Mouse (Mus musculus): ENCODE data around the gene Lama2.
"Not testable (repeated sequence)": the region's sequence is repeated elsewhere in the genome, so short reads cannot be mapped to it uniquely, and the experiment has no call there.

Lama2 gene

GRCm38 (mm10) chr10:27012804-27013365, 606.7 kb downstream of the Lama2 start:
- DNase-seq (ENCODE audit: low read depth, low spot score) = no peak

- no peak for DNase-seq (ENCODE audit: low read depth, low spot score)
Observed at GRCm38 (mm10) chr10:27007364-27007763, 612.2 kb downstream of the Lama2 start.

GRCm38 (mm10) chr10:27005716-27006115, 613.8 kb downstream of the Lama2 start:
- no peak for DNase-seq (ENCODE audit: low read depth, low spot score)

DNA sequence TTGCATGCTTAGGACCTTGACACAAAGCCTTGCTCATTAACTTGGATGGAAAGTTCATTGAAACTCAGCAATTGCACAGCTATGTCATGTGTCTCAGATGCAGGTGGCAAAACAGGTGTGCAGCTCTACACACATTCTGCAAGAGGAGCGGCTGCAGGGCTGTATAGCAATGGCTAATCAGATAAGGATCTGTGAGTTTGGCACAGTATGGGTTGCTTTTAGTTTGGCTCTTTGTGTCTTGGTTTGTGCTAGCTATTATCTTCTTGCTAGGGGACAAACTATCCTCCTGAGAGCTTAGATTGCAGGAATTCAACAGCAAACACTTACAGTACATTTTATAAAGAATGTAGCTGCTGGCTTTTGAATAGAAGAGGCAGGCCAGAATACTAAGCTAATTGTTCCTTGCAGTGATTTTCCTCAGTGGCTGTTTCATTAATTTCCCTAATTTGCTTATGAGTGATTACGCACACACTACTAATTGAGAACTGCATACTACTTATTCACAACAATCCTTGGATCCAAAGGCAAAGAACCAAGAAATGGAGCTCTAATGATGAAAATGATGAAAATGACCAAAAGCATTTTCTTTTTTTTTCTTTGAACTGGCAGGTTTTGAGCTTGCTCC, 617.9 kb downstream of the Lama2 start:
- no peak for DNase-seq (ENCODE audit: low read depth, low spot score)

GRCm38 (mm10) chr10:26996684-26997083, 622.9 kb downstream of the Lama2 start:
- DNase-seq (ENCODE audit: low read depth, low spot score) = no peak

- DNase-seq (ENCODE audit: low read depth, low spot score) = no peak
Observed at GRCm38 (mm10) chr10:26995987-26996386, 623.6 kb downstream of the Lama2 start.

DNA sequence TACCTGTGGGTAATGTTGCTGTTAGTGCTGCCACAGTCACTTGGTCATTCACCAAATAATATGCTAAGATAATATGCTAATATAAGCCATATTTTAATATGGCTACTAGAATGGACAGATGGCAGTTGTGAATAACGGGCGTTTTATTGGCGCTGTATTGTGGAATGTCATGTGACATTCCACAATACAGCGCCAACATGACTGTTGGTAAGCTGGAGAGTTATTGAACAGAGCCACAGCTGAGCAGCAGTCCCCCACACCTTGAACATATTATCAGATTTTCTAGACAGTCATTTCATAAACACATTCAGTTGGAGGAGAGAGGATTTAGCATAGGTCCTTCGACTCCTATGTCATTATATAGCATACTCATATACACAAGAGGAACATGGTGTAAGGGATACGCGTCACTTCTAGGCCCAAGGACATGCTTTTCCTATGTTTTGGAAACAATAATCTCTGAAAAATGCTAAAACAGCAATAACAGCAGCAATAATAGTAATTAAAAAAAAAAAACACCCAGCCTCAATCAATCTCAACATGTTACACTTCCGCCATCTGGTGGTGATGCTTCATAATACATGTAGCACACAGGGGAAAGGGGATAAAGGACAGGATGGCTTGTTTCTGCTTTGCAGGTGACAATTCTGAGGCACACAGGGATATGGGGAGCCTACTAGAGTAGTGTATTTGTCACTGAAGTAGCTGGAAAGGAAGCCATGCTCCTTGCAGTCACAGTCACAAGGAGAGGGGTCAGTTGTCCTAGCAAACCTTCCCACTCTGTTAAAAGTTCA, 624.2 kb downstream of the Lama2 start:
- peak; percentile 25 for DNase-seq (ENCODE audit: low read depth, low spot score)

GRCm38 (mm10) chr10:26993971-26994761, 625.4 kb downstream of the Lama2 start:
- DNase-seq (ENCODE audit: low read depth, low spot score) = no peak

GRCm38 (mm10) chr10:26985451-26985850, 634.1 kb downstream of the Lama2 start:
- no peak for DNase-seq (ENCODE audit: low read depth, low spot score)

GRCm38 (mm10) chr10:26984082-26984481, 635.5 kb downstream of the Lama2 start:
- DNase-seq (ENCODE audit: low read depth, low spot score) = not testable (repeated sequence)

- DNase-seq (ENCODE audit: low read depth, low spot score) = no peak
Observed at GRCm38 (mm10) chr10:26983583-26983982, 636.0 kb downstream of the Lama2 start.

DNA sequence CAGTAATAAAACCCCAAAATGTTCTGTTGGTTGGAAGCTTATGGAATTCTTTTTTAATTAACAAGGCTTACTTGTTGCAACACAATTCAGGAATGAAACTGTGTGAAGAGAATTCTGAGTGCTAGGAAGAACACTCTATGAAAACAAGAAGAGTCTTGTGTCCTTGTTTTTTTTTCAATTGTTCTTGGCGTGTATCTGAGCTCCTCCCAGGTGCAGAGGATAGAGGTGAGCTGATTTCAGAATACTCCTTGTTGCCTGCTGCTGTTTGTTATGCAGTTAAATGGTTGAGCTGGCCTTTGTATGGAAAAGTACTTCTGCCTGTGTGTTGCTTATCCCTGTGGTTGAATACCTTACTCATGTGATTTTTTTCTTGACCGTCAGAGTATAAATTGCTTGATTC, 636.9 kb downstream of the Lama2 start:
- no peak for DNase-seq (ENCODE audit: low read depth, low spot score)

DNA sequence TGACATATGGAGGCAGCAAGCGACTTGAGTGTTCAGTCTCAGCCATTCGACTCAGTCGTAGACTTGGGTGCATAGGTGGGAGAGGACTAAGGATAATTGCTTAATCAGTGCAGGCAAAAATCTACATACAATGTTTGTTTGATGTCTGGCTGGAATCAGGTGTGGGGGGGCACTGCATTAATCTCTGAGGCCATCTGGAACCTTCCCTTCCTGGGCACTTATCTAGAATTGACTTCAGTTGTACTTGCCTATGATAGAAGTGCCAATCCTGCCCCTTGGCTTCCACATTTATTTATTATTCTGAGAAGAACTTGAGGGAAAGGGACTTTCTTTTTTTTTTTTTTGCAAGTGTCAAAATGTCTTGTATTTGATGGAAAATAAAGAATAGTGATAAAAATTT, 644.2 kb downstream of the Lama2 start:
- no peak for DNase-seq (ENCODE audit: low read depth, low spot score)

- no peak for DNase-seq (ENCODE audit: low read depth, low spot score)
Observed at GRCm38 (mm10) chr10:26974224-26974623, 645.3 kb downstream of the Lama2 start.

GRCm38 (mm10) chr10:26973575-26973974, 646.0 kb downstream of the Lama2 start:
- no peak for DNase-seq (ENCODE audit: low read depth, low spot score)

- DNase-seq (ENCODE audit: low read depth, low spot score) = no peak
Observed at GRCm38 (mm10) chr10:26958513-26958912, 661.0 kb downstream of the Lama2 start.

GRCm38 (mm10) chr10:26950448-26950847, 669.1 kb downstream of the Lama2 start:
- no peak for DNase-seq (ENCODE audit: low read depth, low spot score)

DNA sequence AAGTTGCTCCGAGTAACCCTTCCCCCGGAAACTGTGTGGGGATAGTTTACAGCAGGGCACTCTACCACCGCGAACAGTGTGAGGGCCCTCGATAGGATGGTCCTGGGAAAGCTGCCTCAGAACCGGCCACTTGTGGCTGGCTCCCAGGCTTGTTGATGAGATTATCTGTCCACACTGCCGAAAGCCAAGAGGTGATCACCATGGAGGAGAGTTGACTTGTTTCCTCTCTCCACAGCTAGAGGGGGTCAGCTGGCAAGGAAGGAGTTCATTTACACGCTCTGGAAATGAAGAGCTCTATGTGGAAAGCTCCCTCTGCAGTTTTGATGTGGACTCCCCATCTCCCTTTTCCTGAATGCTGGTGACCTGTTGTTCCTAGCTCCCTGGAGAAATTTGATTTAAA, 669.9 kb downstream of the Lama2 start:
- no peak for DNase-seq (ENCODE audit: low read depth, low spot score)

DNA sequence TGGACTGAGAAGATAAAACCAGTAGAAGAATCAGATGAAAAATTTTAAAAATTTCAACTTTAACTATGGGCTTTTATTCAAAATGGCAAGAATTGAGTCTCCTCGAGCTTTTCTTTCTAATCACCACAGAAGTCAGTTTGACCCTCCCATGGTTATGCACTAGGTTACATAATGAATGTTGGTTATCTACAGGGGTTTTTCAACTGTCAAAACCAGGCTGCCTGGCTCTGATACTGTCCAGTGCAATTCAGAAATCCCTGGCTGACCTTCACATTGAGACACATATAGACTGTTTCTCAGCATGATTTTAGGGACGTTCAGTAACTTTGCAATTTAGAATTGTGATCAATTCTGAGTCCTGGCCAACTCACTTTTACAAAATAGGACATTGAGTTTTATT, 671.2 kb downstream of the Lama2 start:
- no peak for DNase-seq (ENCODE audit: low read depth, low spot score)

GRCm38 (mm10) chr10:26939549-26939948, 680.0 kb downstream of the Lama2 start:
- no peak for DNase-seq (ENCODE audit: low read depth, low spot score)

DNA sequence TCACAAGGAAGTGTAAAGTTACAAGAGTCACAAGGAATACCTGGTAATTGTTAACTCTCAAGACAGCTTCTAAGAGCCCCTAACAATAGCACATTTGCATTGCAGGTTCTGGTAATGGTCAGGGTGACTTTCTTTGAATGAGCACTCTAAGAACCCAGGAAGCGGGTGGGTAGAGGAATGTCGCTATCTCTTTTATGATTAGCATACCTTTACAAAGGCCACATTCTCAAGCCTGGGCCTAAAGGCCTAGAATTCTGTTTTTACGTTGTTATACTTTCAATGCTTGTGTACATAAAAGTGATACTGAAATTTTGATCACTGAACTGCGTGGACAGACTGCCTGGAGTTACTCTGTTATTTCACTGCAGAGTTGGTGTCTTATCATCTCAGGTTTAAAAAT, 681.1 kb downstream of the Lama2 start:
- DNase-seq (ENCODE audit: low read depth, low spot score) = not testable (repeated sequence)

DNA sequence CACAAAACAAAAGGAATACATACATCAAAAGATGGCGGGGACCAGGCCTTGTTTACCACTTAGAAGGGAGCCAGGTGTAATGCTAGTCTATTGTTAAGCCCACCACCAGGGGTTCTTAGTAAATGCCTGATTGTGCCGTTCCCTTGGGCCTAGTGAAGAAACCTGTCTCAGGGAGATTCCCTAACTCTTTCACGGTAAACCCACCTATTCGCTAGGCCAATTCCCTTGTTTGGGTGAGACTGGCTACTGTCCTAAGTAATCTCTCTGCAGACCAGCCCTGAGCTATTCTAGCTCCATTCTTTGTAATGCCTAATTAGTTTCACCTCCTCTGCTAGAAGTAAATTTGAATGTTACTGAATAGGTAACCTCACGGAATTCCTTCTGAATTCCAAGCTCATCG, 683.5 kb downstream of the Lama2 start:
- DNase-seq (ENCODE audit: low read depth, low spot score) = not testable (repeated sequence)

Data from A20 (cell line).